Mouse (Mus musculus) frontal cortex, postnatal 25 days (tissue): ENCODE results near the gene Rfx3.

Experiments
- DNase-seq, 2 experiments: peaks; one replicate each; pipeline ENCODE4 v3.0.0; 2022; ENCODE audit warnings: low spot score in 2 of 2

Gene Rfx3

GRCm38 (mm10) chr19:27736571-27736970, 274.4 kb downstream of the Rfx3 start:
- no peak for DNase-seq

- DNase-seq = no peak
Measured at GRCm38 (mm10) chr19:27718931-27719330, 292.0 kb downstream of the Rfx3 start.

GRCm38 (mm10) chr19:27716274-27716673, 294.7 kb downstream of the Rfx3 start:
- DNase-seq = no peak
